Mouse (Mus musculus) brain, embryonic 14.5 days (tissue): ENCODE results near the gene Ctrl. TPM values are rescaled to one million over a fixed set of nuclear protein-coding genes. Genes with fewer than 3 reads are reported as not detected.

Experiments
- DNase-seq: peaks from one replicate; pipeline ENCODE4 v3.0.0-alpha.2; 2011; ENCODE audit warnings: low read depth
- CTCF ChIP-seq: fragments of 200-500 bp; IDR thresholded peaks from 2 replicates; pipeline ENCODE4 v1.5.1; 2012; ENCODE audit warnings: inconsistent platforms, mild to moderate bottlenecking, moderate library complexity, borderline replicate concordance; ENCODE audit not compliant: insufficient read depth, insufficient read length; ENCODE audit errors: extremely low read depth
- POLR2A ChIP-seq: fragments of 200-500 bp; IDR thresholded peaks from 2 replicates; pipeline ENCODE4 v1.6.1; 2012; ENCODE audit warnings: mild to moderate bottlenecking, inconsistent platforms, borderline replicate concordance; ENCODE audit not compliant: poor library complexity, insufficient read depth, insufficient read length, severe bottlenecking; ENCODE audit errors: extremely low read depth
- polyA plus RNA-seq: library from polyadenylated mRNA; depleted of rRNA; stranded (reverse); fragments of >200 nt; gene quantifications from 2 replicates; pipeline ENCODE4 v1.2.3, GENCODE M21; 2012

The Ctrl gene
- polyA plus RNA-seq, 1 experiment, result 7.8 TPM

DNA sequence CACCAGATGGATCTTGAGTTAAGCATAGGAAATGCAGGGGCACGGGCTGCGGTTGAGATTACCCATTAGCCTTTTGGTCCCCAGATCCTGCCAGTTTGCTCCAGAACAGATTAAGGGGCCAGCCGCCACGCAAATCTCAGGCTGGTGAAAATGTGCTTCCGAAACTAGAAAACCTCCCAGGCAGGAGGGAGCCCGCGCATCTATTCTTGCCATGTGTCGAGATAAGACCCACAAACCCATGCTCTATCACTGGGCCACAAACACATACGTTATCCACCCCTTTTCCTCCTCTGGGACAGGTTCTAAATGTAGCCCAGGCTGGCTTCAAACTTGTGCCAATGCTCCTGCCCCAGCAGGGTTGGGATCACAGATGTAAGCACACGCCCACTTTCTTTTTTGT is 27.9 kb upstream of the Ctrl start:
- TF ChIP-seq POLR2A (no peak), CTCF (no peak)
- DNase-seq, result no peak

DNA sequence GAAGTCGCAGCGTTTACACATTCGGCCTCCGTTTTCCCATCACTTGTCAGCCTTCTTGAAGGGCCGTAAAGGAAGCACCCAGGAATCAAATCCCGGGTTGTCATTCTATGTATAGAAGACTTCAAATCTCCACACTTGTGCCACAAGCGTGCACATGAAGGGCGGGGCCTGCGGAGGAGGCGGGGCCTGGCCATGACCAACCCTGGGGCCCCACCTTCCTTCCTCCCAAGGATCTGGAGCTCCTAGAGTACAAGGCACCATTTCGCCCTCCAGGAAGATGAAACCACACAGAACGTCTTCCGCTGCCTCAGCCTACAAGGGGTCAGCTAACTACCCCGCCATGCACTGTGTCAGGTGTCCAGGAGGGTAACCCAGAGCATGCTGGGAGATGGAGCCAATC is 27.4 kb upstream of the Ctrl start:
- no peak for DNase-seq
- TF ChIP-seq POLR2A (no peak), CTCF (no peak)

GRCm38 (mm10) chr8:105959350-105959749 is 25.7 kb upstream of the Ctrl start:
- TF ChIP-seq POLR2A, result no peak
- no peak for TF ChIP-seq CTCF
- DNase-seq, result peak; percentile 3

DNA sequence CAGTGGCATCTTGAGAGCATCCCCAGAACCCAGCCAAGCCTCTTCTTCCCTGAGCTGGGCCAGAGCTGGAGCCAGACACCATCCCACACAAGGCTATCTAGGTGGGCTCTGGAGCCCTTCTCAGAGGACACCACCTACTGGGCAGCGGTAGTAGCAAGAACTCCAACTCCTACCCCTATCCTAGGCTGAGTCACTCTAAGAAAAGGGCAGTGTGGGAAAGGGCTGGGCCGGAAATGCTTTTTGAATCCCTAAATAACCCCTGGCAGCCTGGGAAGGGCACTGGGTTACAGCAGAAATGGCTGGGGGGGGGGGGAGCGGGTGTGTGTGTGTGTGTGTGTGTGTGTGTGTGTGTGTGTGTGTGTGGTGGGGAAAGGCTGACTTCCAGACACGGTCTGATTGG is 24.2 kb upstream of the Ctrl start:
- TF ChIP-seq CTCF (no peak), POLR2A (no peak)
- DNase-seq, result no peak

DNA sequence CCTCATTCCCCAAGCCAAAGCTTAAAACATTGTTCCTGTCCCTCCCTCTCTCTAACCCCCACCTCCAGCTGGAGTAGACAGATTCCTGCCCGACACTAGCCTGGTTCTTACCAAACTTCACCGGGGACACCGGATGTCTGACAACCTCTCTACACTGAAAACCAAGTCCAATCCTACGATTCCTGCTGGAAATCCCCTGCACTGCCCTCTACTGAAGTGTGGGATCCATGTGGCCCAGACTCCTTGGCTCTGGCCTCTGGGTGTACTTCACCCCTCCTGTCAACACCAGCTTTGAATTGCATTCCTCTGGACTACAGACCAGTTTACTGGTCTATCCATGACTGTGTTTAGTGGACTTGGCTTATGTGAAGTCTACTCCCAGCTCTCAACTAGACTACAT is 22.9 kb upstream of the Ctrl start:
- no peak for DNase-seq
- no peak for TF ChIP-seq CTCF
- TF ChIP-seq POLR2A, result no peak

DNA sequence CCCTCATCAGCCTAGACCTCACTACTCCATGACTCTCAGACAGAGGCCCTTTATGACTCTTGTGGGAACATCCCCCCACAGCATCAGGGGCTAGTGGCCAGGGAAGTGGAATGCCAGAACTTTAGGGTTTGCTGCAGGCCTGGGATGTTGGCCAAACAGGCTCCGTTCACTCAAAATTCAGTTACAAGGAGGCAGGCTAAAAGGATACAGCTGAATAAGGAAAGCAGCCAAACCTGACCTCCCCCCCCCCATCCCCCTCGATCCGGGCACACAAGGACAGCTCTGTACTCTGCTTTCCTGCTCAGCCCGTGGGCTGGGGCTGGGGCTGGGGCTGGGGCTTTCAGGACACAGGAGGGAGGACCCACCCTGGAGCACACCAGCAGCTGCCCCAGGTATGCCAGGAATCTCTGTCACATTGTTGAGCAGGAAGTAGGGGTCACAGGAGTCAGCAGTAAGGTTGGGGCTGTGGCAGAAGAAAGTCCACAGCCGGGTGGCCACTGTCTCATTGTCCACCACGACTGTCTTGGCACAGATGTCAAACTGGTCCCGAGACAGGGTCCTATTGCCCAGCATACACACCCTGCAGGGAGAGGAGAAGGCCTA is 17.5 kb upstream of the Ctrl start:
- peak; percentile 87 for DNase-seq
- no peak for TF ChIP-seq CTCF
- no peak for TF ChIP-seq POLR2A

- no peak for TF ChIP-seq CTCF
- TF ChIP-seq POLR2A, result no peak
- peak; percentile 78 for DNase-seq
Observed at GRCm38 (mm10) chr8:105949350-105949749, 15.7 kb upstream of the Ctrl start.

DNA sequence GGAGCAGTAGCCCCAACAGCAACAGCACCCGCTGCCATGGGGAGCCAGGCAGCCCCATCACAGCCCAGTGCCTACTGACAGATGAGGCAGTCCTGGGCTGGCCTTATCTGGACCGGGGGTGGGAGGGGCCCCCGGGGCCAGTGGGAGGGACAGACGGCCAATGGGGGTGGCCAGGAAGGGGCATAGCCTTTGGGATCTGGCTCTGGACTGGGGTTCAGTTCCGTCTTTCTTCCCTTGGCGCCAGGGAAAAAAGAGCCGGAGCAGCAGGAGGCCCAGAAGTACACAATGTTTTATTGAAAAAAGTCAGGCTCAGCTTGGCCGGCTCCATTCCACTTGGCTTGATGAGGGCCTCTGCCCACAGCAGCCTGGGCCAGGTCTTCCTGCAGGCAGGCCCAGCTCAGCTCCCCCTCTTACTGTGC is 9.7 kb upstream of the Ctrl start, which contains the start of gene Lcat:
Gene Lcat, minus strand, starts transcription at position 62 of the 419 bp plus-strand sequence.
- peak; percentile 14 for DNase-seq
- TF ChIP-seq CTCF (no peak), POLR2A (no peak)

GRCm38 (mm10) chr8:105942542-105942941 is 8.9 kb upstream of the Ctrl start:
- TF ChIP-seq CTCF, result no peak
- no peak for TF ChIP-seq POLR2A
- DNase-seq, result no peak

GRCm38 (mm10) chr8:105942026-105942425 is 8.4 kb upstream of the Ctrl start:
- TF ChIP-seq POLR2A (no peak), CTCF (no peak)
- DNase-seq, result no peak

- TF ChIP-seq CTCF (no peak), POLR2A (no peak)
- peak; percentile 29 for DNase-seq
Observed at GRCm38 (mm10) chr8:105938306-105938669, 4.6 kb upstream of the Ctrl start, which contains the start of gene Psmb10. Gene Psmb10, minus strand, starts transcription at chr8:105938444.

- peak; percentile 58 for DNase-seq
- TF ChIP-seq CTCF, result no peak
- TF ChIP-seq POLR2A, result no peak
Observed at GRCm38 (mm10) chr8:105937496-105938305, 4.0 kb upstream of the Ctrl start.

GRCm38 (mm10) chr8:105936866-105937475 is 3.3 kb upstream of the Ctrl start:
- peak; percentile 31; the same call in 1 of the 2 replicates for TF ChIP-seq POLR2A
- TF ChIP-seq CTCF, result no peak
- DNase-seq, result peak; percentile 96
